Mouse (Mus musculus) hematopoietic multipotent progenitor cell, adult 10-12 weeks (in vitro differentiated cells): Measurements from ENCODE around the gene Klf3. TPM values are rescaled to one million over a fixed set of nuclear protein-coding genes. Genes with fewer than 3 reads are reported as not detected.

Experiments used
- polyA plus RNA-seq: library from polyadenylated mRNA; stranded (reverse); fragments of >175 nt; gene quantifications from 2 replicates; pipeline ENCODE4 v1.2.3, GENCODE M21; 2012; ENCODE audit warnings: low replicate concordance

Gene Klf3
- polyA plus RNA-seq = 430 and 983 TPM in 2 replicates

GRCm38 (mm10) chr5:64802795-64803719 lies at the start of gene Klf3:
Gene Klf3, plus strand, starts transcription at chr5:64803388.

Other genes starting within 250 kb of the Klf3 start
- gene Tlr1, start 130.2 kb downstream of the Klf3 start, polyA plus RNA-seq = 6.8 and 19.8 TPM in 2 replicates
- 0.88 and 3.1 TPM in 2 replicates for gene Tlr6, start 156.7 kb downstream of the Klf3 start, polyA plus RNA-seq
- 0.55 and 1.5 TPM in 2 replicates for gene Fam114a1, start 166.7 kb downstream of the Klf3 start, polyA plus RNA-seq